Mouse (Mus musculus) activated CD4-positive, CD25-positive, alpha-beta regulatory T cell, adult 4 months (primary cell): ENCODE data around the gene Slc30a5. TPM values are rescaled to one million over a fixed set of nuclear protein-coding genes. Genes with fewer than 3 reads are reported as not detected.
"Not testable (repeated sequence)": the region's sequence is repeated elsewhere in the genome, so short reads cannot be mapped to it uniquely, and the experiment has no call there.

Source experiments
- ATAC-seq: one replicate; pipeline ENCODE4 v1.8.0; 2017
- polyA plus RNA-seq, 2 experiments: library from polyadenylated mRNA; unstranded; fragments of 100-300 nt; shearing (Covaris generic); gene quantifications; one replicate each; pipeline ENCODE4 v1.2.1; 2017

Gene Slc30a5
- polyA plus RNA-seq, 2 experiments from 2014 or later, result 11.2 to 13.8 TPM

DNA sequence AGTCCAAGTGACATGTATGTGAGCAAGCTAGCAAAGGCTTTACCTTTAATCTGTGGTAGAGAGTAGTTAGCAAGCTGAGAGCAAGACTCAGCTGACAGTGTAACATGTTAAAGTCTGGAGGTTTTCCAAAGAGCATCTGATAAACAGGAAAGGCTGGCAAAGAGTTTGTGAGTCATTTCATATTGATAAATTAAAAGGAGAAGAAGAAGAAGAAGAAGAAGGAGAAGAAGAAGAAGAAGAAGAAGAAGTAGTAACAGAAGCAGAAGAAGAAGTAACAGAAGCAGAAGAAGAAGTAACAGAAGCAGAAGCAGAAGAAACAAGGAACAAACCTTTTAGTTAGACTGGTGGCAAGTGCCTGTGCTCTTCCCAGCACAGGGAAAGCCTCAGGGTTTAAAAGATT, 1.6 kb upstream of the Slc30a5 start:
- no peak for ATAC-seq

DNA sequence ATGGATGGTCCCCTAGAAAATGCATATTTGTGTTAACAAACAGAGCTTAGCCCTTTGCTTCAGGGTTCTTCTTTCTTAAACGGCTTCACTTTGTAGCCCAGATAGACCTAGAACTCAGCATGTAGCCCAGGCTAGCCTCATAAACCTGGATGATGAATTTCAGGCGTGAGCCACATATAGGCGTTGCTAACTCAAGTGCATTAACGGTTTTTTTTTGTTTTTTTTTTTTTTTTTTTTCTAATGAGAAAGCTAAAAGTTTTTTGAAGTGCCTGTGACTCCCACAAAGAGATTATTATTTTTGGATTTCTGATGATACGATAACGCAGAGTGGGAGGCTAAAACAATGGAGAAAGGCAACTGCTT, 394 bp upstream of the Slc30a5 start:
- ATAC-seq, result no peak

DNA sequence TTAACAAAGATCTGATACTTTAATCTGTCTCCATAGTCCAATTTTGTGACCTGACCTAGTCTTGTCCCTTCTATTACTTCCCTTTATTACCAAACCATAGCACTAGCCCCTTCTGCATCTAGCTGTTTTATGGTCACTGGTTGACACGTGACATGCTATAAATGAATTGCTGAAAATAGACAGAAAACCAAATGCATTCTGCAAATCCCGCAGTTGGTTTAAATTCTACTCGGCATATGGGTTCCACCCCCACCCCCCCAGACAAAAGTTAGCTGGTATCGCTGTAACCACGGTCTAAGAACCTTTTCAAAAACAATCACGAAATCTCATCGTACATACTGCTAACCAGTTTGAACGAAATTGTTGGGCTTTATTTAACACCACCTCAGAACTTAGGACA, 1.0 kb downstream of the Slc30a5 start:
- no peak for ATAC-seq

DNA sequence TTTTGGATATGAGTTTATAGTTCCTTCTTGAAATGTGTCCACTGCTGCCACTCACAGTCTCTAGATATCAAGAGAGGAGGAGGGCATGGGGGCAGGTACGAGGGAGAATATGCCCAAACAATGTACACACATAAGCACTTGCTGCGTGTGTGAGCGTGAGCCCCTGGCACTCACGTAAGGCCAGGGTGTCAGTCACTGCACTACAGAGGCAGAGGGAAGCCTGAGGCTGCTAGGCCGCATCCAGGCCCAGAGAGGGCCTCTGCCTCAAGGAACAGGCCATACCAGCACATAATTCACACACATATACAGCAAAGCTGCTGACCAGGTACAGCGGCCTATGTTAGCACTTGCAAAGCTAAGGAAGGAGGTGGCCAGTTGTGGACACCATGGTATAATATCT, 2.1 kb downstream of the Slc30a5 start:
- ATAC-seq, result no peak

DNA sequence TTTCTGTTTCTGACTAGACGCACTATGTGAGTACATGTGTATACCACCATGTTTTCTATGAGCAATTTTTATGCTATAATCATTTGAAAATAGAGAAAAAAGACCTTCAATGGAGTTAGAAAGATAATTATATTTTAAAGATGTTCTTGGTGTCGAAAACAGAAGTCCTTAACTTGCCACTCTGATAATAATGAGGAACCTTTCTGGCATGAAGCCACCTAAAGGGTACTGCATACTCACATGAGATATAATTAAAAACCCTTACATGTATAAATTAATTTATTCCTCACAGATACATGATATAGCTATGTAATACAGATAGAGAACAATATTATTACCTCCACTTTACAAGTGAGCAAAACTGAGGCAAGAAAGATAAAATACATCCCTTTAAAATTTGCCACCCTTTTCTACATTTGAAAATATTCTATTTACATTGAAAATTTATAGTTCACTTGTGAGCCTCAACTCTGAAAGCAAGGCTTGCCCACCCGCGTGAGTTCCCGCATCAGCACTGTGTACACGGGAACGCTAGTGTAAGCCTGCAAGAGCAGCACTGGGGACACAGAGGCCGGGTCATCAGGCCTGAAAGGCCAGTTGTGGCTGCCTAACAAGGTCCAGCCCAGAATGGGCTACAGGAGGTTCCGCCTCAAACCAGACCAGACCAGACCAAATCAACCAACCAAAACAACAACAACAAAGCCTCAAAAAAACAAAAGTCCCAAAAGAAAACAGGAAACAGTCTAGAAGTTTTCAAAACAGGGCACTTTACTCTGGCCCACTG, 7.4 kb downstream of the Slc30a5 start:
- ATAC-seq, result no peak

DNA sequence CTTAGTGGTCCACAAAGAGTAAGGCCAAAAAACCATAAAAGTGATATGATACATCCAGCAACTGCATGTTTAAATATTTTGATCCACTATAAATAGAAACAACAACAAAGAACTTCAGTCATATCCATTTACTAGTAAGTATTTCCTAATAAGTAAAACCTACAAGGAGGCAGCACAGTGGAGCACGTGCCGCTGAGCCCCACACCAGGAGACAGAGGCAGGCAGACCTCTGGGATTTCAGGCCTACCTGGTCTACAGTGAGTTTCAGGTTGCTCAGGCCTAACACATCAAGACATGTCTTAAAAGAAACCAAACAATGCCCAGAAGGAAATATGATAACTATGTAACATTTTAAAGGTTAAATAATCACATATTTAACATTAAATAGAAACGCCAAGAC, 8.3 kb downstream of the Slc30a5 start:
- no peak for ATAC-seq

DNA sequence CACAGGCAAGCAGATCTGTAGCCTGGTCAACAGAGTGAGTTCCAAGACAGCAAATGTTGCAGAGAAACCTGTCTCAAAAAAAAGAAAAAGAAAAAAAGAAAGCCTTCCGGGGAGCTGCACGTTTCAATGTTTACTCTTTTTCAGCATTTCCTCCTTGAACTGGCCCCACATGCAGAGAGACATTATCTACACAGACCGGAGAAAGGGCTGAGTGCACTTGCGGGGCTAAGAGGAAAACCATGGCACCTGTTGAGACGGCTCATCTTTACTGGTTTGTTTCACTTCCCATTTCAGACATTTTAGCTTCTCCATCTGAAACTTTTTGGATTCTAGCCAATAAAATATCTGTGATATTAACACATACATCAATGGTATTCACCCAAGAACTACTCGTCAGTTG, 8.9 kb downstream of the Slc30a5 start:
- ATAC-seq, result no peak

DNA sequence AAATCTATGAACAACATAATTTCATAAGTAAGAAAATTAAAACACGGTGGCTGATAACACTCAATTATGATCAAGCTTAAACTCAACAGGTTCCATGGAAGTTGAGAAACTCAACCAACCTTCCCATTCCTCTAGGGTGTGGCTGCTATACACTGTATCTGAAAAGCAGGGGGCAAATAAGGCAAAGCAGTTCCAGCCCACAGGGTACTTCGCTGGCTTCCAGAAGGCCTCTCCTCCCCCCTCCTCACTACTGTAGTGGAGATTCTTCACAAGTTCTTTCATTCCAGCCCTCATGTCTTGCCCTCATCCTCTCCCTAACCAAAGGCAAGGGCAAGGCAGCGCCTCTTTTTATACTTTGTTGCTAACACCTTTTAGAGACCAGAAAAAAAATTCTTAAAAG, 9.4 kb downstream of the Slc30a5 start:
- no peak for ATAC-seq

DNA sequence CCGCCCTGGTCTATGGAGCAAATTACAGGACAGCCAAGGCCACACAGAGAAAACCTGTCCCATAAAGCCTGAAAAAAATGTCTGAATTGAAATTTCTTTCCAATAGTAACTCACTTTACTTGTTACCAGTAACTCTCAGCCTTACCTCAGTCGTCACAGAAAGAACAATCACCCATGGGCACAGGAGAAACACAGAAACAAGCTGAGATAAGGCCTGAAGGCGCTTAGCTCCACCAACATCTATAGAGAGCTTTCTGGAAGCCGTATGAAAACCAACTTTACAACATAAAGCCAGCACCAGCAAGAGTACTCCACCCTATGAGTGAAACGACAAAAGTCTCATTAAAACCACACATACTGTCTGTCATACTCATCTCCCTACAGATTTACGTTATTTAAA, 18.8 kb downstream of the Slc30a5 start:
- no peak for ATAC-seq

DNA sequence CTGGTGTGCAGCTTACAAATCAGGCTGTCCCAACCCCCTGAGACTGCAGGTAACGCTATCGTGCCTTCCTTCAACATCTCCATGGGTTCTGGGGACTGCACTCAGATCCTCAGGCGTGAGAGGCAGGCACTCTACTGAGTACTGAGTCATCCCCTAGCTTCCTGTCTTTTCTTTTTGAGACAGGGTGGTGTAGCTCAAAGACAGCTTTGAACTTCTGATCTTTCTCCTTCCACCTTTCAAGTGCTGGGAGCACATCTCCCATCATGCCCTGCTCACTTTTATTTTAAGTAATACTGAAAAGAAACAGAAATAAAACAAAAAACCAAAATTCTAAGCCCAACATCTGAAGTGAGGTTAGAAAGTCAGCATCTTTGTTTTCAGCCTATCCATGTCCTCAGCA, 27.5 kb downstream of the Slc30a5 start:
- ATAC-seq, result no peak

DNA sequence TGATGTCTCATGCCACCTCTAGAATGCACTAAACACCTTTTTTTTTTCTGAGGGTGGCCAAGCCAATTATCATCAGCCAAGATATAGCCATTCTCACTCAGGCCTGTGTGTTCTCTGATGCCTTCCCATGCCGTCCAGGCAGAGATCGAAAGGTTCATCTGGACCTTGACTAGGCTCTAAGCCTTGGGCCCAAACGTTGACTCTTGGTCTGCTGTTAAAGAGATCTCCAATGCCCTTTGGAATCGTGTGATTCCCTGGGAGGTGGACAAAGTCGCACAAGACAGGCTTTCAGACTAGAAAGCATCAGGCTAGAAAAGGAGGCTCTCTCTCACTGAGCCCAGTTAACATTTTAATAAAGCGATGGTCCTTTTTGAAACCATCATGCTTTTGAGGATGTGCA, 36.1 kb downstream of the Slc30a5 start:
- ATAC-seq, result no peak

DNA sequence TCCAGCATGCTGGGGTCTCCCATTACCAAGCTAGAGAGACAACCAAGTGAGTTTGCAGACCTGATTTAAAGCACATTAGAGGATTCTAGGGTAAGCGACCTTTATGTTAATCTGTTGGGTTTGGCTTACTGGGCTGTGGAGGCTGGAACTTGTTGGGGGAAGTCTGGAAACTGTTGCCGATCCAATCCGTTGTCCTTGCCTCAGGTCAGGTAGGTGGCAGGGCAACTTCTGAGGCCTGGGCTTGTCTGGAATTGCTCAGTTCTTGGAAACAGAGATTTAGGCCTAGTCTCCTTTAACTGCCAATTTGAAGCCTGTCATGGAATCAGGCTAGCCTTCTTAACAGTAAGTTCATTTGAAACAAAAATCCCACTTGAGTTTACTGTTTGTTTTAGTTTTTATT, 44.1 kb downstream of the Slc30a5 start:
- ATAC-seq, result no peak

DNA sequence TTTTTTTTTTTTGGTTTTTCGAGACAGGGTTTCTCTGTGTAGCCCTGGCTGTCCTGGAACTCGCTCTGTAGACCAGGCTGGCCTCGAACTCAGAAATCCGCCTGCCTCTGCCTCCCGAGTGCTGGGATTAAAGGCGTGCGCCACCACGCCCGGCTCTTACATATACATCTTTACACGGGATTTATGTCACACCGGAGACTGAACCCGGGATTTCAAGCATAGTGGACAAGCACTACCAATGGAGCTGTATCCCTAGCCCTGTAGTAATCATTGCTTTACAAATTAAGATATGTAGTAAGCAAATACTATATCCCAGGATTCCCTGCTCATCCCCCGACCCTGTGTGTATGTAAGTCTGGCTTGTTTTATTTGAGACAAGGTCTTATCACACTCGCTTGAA, 45.2 kb downstream of the Slc30a5 start:
- not testable (repeated sequence) for ATAC-seq

DNA sequence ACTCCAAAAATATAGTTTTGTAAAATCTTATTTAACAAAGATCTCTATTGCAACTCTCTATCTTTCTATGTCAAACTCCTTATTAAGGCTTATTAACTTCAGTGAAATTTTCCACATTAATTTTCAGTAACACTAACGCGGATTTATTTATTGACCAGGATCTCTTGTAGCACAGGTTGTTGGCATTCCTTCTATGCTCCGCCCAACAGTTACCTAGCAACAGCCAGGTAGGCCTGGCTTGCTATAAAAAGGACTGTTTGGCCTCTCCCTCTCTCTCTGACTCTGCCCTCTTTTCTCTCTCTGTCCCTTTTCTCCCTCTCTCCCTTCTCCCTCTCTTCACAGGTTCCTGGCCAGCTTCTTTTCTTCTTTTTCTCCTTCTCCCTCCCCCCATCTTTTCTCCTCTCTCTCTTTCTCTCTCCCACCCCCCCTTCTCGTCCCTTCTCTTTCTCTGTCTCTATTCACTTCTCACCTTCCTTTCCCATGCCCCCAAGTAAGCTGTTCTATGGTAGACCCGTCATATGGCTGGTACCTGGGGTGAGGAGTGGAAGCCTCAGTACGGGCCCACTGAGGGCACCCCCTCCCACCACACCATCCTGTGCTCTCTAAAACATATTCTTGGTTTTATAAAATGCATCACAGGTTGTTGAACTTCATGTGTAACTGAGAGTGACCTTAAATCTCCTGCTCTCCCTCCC, 45.8 kb downstream of the Slc30a5 start:
- no peak for ATAC-seq

DNA sequence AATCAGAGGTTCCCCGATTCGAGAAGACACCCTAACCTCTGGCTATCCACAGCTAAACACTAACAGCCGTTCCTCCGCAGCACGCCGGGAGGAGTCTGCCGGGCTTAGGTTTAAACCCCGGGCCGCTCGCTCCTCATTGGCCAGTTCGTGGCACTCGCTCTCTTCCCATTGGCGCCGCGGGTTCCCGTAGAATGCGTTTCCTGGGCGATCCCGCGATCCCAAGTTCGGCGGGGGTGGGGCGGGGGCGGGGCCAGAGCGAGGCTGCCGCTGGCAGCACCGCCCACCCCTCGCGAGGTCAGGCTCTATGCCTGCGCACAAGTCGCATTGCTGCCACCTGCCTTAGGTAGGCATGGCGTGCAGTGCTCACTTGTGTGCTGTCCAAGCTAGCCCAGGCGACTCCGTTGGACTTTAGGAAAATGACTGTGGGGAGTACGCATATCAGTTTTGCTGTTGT, 46.8 kb downstream of the Slc30a5 start, which contains the start of gene Ccnb1:
TSS of gene Ccnb1 (minus strand) at position 157 of the 454 bp plus-strand sequence.
- peak; percentile 96 for ATAC-seq

DNA sequence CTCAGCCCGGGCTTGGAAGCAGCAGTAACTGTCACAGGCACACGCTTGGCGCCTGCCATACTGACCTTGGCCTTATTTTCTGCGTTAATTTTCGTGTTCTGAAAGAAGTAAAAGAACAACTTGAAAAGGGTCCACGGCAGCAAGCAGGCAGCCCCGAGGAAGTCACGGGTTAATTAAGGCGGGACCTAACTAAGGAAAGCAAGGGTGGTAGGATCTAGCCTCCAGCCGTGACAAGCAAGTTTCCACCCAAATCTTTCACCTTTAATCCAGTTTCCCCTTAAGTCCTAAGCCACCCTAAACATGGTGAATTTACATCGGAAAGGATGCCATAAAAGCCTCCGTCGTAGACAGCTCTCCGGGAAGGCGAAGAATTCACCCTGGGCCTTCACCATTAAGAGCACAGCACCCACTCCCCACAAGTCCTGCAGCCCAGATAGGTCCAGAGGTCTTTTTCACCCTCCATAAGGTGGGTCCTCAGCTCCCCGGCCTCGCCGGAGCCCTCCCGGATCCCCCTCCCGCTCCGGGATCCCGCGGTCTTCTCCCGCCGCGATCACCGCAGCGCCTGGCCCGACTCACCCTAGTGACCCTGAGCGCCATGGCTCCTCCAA, 47.3 kb downstream of the Slc30a5 start:
- peak; percentile 15 for ATAC-seq

DNA sequence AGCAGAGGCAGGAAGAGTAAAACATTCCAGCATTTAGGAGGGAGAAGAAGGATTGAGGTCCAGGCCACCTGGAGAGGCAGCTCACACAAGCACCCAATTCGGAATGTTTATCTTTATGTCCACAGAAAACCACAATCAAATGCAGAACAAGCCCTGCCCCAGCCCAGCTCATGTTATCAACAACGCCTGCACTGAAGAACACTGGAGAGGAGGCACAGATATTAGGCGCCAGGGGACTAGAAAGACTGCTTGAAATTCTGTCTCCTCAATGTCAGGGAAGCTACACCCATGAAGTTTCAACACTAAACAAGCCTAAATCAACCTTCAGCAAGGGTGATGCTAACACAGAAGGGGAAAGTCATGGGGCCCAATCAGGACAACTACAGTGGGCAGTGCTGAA, 55.7 kb downstream of the Slc30a5 start:
- no peak for ATAC-seq

DNA sequence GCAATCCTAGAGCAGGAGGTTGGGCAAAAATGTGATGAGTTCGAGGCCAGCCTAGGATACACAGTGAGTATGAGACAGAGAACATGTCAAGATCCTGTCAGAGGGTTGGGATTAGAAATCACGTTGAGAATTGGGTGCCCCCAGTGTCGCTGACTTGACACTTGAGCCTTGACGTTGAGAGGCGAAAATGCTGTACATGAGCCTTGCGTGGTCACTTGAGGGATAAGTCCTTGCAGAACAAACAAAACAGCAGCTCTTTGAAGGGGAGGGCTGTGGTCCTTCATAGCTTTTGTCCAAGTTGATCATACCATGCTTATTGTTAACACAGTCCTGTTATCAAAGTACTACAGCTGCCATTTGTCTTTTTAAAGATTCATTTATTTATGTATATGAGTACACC, 56.5 kb downstream of the Slc30a5 start:
- no peak for ATAC-seq

DNA sequence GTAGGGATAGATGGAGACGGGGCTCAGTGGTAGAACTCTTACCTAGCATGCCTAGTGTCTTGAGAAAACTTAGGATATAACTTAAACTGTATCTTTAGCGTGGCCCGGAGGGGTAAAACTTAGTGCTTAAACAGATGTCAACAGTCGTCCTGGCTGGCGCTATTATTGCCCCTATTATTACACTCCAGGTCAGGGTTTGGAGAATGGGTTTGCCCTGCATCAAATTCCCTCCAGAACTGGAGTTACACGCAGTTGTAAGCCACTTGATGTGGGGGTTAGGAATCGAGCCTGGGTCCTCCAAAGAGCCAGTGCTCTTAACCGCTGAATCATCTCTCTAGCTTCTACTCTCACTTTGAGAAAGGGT, 57.2 kb downstream of the Slc30a5 start:
- ATAC-seq, result no peak

DNA sequence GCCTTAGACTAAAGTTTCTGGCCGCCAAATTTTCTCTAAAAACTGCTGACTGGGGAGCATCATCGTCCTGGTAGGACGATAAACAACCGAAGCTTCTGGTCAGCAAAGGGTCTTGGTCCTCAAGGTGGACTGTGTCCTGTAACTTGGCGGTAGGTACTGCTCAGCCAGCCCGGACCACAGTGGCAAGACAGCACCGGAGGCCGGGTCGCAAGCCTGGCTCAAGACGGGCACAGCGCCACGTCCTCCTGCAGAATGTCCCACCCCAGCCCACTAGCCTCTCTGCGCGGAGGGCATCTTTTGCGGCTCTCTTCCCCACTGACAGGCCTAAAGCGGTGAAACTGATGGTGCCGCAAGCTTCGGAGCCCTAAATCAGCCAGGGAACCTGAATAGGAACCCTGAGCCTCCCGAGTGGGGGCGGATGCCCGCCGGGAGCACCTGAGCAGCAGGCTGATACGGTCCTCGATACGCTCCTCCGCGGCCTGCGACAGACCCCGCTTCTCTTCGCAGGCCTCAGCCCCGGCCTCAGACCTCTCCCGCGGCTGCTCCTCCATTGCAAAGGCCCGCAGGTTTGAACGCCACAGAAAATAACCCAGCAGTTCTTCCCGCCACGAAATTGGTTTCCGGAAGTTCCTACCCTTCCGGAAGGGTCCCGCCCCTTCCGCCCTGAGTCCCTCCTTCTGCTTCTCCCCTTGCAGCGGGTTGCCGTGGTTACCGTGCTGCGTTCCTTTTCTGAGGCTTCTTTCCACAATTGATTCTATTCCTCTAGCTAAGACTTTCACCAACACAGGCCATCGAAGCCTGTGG, 57.8 kb downstream of the Slc30a5 start, which contains the start of gene Cenph:
TSS of gene Cenph (minus strand) at position 648 of the 804 bp plus-strand sequence.
- ATAC-seq, result peak; percentile 100

DNA sequence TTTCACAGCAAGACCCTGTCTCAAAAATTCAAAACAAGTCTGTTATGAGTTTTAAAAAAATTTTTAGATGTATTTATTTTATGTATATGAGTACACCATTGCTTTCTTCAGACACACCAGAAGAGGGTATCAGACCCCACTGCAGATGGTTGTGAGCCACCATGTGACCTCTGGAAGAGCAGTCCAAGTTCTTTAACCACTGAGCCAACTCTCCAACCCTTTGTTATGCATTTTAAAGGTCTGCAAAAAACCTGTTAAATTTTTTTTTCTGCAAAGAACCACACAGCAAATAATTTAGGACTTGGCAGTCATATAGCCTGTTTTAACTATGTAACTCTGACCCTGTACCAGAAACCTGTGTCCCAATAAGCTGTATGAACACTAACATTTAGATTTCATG, 58.5 kb downstream of the Slc30a5 start:
- no peak for ATAC-seq

DNA sequence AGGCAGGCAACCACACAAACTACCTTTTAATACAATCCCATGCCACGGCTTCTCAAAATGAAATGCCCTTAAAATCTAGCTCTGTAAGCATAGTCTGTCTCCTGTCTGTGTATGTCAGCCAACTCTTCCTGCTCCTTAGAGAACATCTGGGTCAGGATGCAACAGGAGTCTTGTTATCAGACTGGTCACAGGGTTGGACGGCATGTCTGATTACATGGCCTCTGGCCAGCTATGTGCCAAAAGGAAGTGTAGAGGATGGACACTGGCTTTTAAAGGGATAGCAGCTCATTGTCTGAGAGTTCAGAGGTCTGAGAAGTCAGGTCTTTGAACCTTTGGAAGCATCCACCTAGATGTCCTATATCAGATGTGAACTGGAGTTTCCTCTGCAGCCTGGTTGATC, 77.9 kb downstream of the Slc30a5 start:
- ATAC-seq, result no peak

DNA sequence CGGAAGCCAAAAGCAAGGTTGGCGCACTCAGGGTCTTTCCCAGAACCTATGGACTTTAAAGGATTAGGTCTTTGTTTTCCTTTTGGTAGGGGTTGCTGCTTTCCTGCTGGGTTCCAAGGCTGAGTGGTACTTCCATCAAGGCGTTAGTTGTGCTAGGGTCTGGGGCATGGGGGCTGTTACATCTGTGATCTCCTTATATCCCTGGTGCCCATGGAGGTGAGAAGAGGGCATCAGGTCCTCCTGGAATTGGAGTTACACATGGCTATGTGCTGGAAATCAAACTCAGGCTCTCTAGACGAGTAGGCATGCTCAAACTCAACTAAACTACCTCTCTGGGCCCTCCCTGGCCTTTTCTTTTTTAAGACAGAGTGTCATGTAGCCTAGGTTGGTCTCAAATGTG, 79.0 kb downstream of the Slc30a5 start:
- ATAC-seq, result no peak
